Mouse (Mus musculus) spleen, postnatal 14 days (tissue): ENCODE results near the gene Tmem121.
"Not testable (repeated sequence)": the region's sequence is repeated elsewhere in the genome, so short reads cannot be mapped to it uniquely, and the experiment has no call there.

Experiments used
- DNase-seq, 2 experiments: peaks; one replicate each; pipeline ENCODE4 v3.0.0; 2021 to 2022; ENCODE audit warnings: low spot score in 2 of 2

Tmem121 gene

DNA sequence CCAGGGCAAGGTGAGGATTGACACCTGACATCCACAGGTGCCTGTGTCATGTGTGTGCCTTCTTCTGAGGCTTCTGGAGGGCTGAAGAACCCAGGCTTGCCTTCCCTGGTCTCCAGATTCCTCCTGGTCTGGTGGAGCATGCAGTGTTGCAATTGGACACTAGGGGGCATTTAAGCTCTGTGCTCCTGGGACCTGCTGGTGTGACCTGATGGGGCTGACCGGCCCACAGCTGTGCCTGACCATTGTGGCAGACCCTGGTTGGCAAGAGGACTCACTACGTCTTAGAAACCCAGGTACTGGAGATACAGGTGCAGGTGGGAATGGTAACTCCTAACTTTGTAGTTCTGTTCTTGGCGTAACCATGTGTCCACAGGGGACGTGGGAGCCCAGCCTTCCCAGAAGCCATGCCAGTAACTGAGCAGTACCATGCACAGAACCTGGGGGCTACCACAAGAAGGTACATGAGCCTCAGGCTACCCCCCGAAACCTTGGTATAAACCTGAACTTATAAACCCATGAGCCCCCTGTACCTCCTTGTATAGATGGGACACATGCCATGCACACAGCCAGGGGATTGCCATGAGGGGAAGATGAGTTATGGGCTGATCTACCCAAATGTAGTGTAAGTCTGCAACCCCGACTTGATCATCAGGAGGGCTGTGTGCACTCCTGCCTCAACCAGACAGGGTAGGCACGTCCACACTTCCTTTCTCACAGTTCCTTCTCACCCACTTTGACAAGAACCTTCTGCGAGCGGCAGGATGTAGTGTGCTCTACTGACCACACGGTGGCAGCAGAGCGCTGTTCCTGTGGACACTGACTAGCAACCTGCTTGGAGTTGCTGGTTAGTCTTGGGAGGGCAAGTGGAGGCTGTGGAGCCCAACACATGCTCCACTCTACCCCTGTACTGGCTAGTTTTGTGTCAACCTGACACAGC is 31.8 kb downstream of the Tmem121 start:
- DNase-seq = peak; percentile 62 to 72

DNA sequence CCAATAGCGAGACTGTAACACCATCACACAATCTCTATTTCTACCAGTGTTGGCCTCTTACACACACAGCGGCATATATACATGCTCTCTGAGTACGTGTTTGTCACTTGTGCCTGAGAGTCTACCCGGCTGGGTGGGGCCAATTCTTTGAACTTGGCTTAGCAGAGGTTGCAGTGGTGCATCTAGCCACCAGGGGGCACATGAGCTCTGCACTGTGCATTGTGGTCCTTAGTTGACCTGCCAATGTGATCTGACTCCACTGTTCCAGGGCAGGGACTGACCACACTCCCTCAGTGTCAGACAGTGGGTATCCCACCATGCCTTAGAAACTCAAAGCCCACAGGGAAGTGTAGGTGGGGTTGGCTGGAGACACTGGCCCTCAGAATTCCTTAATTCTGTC is 34.1 kb downstream of the Tmem121 start:
- peak; percentile 51 to 72 for DNase-seq

DNA sequence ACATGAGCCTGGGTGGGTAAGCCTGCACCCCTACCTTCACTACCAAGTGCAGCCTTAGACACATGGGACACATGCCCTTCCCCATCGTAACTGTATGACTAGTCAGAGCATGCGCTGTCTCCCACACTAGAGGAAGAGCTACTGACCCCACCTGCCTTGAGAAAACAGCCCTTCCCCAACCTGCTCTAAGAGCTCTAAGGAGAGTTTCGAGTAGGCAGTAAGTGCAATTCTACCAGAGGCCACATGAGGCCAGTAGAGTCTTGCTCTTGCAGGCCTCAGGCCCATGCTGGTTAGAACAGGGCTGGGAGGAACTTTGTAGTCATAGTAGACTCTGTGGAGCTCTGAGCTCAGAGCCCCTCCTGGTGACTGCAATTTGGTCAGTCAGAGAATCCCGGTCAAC is 34.7 kb downstream of the Tmem121 start:
- DNase-seq = peak; percentile 47 to 72

DNA sequence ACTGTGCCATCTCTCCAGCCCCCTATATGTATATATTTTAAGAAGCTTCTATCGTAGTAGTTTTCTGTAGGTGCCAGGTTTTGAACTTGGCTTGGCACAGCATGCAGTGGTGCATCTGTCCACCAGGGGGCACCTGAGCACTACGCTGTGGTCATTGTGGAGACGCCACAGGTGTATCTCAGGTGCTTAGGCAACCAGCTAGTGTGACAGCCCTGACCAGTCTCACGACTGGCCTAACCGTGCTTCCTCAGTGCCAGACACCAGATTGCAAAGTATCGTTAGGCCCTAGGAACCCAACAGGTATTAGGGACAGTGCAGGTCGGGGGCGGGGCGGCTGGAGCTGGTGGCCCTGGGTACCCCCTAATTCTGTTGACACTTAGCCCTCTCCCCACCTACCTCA is 35.6 kb downstream of the Tmem121 start:
- peak; percentile 50 to 72 for DNase-seq

DNA sequence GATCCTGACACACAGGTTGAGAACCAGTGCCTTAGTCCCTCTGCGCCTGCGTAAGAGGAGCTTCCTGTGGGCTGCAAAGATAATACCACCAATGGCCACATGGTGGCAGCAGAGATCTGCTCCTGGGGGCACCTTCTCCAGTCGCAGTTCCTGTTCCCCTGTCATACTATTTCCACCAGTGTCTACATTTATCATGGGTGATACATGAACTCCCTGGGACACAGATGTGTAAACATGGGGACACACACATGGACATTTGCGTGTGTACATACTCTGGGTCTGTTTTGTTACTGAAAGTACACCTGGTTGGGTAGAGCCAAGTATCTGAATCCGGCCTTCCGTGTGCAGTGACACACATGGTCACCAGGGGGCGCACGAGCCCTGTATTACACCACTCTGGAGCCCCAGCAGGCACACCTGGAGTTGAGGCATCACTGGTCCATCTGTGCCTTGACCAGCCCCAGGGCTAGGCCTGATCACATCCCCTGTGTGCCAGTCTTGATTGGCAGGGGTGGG is 36.4 kb downstream of the Tmem121 start:
- DNase-seq = peak; percentile 90 to 94

DNA sequence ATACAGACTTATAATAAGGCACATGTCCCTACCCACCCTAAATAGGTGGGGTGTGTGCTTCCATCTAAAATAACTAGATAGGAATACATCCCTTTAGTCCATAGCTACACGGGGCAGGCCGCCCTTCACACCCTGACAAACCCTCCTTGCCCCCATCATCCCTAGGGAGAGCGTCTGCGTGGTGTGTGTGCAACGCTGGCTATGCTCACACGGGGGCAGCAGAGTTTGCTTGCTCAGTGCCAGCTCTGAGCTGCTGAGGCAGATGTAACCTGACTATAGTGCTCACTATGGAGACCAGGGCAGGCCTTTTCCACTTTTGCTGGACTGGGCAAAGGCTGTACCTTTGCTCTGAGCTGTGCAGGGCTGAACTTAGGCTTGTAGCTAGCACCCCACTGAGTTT is 37.0 kb downstream of the Tmem121 start:
- DNase-seq = peak; percentile 67 to 75

DNA sequence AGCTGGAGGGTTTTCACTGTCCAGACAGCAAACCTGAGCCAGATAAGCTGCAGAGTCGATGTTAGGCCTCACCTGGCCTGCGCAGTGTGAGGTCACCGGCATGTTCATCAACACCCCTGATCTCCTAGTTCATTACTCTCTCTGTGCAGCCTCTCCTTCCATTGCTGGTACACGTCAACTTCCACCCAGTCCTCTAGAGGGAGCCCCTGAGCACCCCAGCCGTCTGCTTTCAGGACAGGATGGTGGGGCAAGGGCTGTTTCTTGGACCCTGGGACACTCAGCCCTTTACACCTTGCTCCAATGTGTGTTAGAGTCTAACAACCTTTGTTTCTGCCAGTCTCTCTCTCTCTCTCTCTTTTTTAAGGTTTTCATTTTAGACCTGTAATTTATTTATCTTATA is 38.5 kb downstream of the Tmem121 start:
- peak; percentile 56 to 75 for DNase-seq

DNA sequence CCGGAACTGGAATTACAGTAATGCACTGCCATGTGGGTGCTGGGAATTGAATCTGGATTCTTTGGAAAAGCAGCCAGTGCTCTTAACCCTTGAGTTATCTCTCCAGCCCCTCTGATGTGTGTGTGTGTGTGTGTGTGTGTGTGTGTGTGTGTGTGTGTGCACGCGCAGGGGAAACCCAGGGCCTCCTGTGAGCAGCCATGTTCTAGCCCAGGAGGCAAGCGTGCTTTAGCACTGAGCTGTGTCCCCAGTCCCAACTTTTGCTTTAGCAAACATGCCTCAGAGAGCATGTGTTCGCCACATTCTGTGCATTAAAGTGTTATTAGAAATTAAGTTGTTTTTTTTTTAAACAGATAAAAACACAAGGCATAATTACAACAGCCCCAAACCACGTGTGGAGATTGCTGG is 39.0 kb downstream of the Tmem121 start:
- no peak for DNase-seq

DNA sequence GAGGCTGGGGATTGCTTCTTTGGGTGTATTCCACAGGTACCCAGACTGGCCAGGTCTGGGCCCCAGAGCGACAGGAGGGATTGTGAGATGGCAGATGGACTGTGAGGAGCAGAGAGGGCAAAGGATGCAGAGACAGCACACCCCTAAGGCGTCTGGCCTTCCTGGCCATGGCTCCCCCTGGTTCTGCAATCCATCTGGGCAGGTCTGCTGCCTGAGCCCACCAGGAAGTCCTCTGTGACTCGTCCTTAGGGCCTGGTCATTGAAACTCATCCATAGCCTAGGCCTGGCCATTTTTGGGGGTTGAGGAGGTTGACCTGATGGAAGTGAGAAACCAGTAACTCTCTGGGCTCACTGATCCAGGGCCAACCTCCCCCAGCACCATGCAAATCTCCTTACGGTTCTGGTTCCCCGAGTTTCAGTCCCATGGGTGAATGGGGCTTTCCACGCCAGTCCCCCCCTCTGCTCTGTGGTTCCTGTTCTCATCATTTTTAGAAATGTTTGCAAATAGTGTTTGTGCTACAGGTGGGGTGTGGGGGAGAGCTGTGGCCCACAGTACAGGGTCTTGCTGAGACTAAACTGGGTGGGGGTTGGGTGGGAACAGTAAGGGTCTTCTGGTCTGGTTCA is 42.4 kb downstream of the Tmem121 start:
- peak in 1 of 2 experiments; percentile 56 for DNase-seq

DNA sequence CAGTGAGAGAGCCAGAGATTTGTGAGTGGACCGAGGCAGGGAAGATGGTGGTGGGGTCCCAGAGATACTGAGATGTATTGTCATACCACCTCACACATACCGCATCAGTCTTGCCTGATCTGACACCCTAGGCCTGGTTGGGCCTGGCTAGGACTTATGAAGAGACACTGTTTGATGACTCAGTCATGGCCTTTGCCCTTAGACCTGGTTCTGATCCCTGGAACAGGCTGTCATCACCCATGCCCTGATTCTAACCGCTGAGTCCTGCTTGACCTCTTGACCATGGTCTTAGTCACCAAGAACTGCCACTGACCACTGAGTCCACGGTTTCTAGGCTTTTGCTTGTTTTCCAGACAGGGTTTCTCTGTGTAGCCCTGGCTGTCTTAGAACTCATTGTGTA is 45.0 kb downstream of the Tmem121 start:
- no peak for DNase-seq

DNA sequence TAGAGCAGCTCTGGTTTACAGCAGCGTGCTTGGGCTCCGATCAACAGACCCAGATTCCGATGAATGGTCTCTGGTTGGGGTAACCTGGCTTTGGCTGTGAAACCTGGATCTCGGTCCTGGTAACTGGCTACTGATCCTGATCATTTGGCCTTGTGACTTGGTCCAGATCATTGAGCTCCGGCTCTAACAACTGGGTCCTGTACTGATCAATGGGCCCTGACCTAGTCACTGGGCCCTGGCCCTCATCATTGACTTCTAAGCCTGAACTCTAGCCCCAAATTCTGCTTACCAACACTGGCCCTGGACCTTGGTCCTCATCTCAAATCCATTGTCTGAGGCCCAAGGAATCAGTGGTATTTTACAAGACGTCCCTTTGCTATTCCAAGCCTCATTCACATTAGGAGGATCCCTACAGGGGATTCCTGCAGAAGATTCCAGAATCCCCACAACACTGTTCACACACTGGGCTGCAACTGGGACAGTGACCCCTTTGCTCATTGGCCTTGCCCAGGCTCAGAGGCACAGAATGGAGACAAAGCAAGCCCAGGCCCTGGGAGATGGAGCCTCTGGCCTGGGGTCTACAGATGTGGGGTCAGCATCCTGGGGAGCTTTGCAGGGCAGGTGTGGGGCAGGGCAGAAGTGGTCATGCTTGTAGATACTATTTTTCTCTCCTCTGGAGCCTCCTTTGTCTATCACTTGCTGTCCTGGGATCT is 46.0 kb downstream of the Tmem121 start:
- DNase-seq = not testable (repeated sequence)

DNA sequence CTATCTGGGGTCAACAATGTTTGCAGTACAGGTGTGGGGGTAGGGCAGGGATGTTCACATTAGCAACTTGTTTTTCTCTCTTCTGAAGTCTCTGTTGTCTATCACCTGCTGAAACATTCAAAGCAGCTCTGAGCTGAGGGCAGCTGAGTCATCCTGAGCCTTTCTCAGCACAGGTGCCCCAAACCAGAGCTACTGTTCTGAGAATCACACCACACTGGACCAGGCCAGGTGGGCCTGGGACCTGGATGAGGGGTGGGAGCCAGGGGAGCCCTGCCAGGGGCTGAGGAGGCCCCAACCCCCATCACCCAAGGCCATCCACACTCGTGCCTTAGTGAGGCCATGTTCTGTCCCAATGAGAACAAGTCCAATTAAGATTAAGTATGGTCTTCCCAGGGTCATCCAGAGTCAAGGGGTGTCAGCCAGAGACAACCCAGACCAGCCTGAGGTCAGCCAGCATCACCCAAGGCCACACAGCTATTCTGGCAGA is 46.6 kb downstream of the Tmem121 start:
- DNase-seq = not testable (repeated sequence)
